Mouse (Mus musculus) midbrain, postnatal 0 days (tissue): ENCODE data around the gene Tinagl1. TPM values are rescaled to one million over a fixed set of nuclear protein-coding genes. Genes with fewer than 3 reads are reported as not detected.

ENCODE experiments used
- ATAC-seq: fragments of 200-750 bp; cut with Nextera tagmentation; 2 replicates; pipeline ENCODE4 v1.8.0; 2017; ENCODE audit warnings: moderate number of reproducible peaks, mild to moderate bottlenecking, moderate TSS enrichment, moderate library complexity; ENCODE audit not compliant: low FRiP score
- DNase-seq: peaks from one replicate; pipeline ENCODE4 v3.0.0-alpha.2; 2015; ENCODE audit warnings: low spot score
- H3K27ac ChIP-seq: fragments of 300-500 bp; sonication (generic); 2 replicates; pipeline ENCODE4 v1.5.1; 2014; ENCODE audit warnings: low read depth, mild to moderate bottlenecking, low read length, mixed read lengths
- H3K27me3 ChIP-seq: fragments of 300-500 bp; sonication (generic); 2 replicates; pipeline ENCODE4 v1.6.1; 2014; ENCODE audit warnings: low read length, control low read depth, mixed read lengths; ENCODE audit not compliant: insufficient read depth
- H3K36me3 ChIP-seq: fragments of 300-500 bp; sonication (generic); 2 replicates; pipeline ENCODE4 v1.6.1; 2014; ENCODE audit warnings: low read length, control low read depth, mixed read lengths; ENCODE audit not compliant: insufficient read depth
- H3K4me1 ChIP-seq: fragments of 300-500 bp; sonication (generic); 2 replicates; pipeline ENCODE4 v1.6.1; 2014; ENCODE audit warnings: mild to moderate bottlenecking, control low read depth, antibody characterized with exemption, low read length, mixed read lengths; ENCODE audit not compliant: insufficient read depth
- H3K4me2 ChIP-seq: fragments of 300-500 bp; sonication (generic); 2 replicates; pipeline ENCODE4 v1.6.1; 2014; ENCODE audit warnings: low read depth, mild to moderate bottlenecking, low read length, mixed read lengths; ENCODE audit not compliant: poor library complexity, severe bottlenecking
- H3K4me3 ChIP-seq: fragments of 300-500 bp; sonication (generic); 2 replicates; pipeline ENCODE4 v1.5.1; 2014; ENCODE audit warnings: low read depth, mild to moderate bottlenecking, low read length, moderate library complexity
- H3K9ac ChIP-seq: fragments of 300-500 bp; sonication (generic); replicated peaks from 2 replicates; pipeline ENCODE4 v1.6.1; 2014; ENCODE audit warnings: mild to moderate bottlenecking, low read length, moderate library complexity, mixed read lengths; ENCODE audit not compliant: poor library complexity, severe bottlenecking
- H3K9me3 ChIP-seq: fragments of 300-500 bp; sonication (generic); 2 replicates; pipeline ENCODE4 v1.6.1; 2016; ENCODE audit warnings: low read length, control low read depth
- CTCF ChIP-seq: IDR thresholded peaks from 2 replicates; pipeline ENCODE4 v1.5.1; 2016; ENCODE audit warnings: antibody characterized with exemption, mild to moderate bottlenecking
- WGBS: fragments of 180-500 bp; shearing (Covaris S2); extraction: QIAGEN DNeasy Blood & Tissue Kit; methylation state at CpG from one replicate; pipeline ENCODE4 v1.1.7; 2014; 5-methylcytosine and 5-hydroxymethylcytosine counted together
- polyA plus RNA-seq: library from polyadenylated mRNA; unstranded; fragments of >200 nt; fragmentation: Nextera tagmentation; extraction: Ambion mirVana; gene quantifications from 2 replicates; pipeline ENCODE4 v1.2.1, GENCODE M21; 2015
- total RNA-seq: library from RNA; depleted of rRNA; stranded (reverse); fragments of >200 nt; gene quantifications from 2 replicates; pipeline ENCODE4 v1.2.3, GENCODE M21; 2014

The Tinagl1 gene
- total and polyA plus RNA-seq, 2 experiments from 2014 or later: 2.9 to 7.5 TPM

DNA sequence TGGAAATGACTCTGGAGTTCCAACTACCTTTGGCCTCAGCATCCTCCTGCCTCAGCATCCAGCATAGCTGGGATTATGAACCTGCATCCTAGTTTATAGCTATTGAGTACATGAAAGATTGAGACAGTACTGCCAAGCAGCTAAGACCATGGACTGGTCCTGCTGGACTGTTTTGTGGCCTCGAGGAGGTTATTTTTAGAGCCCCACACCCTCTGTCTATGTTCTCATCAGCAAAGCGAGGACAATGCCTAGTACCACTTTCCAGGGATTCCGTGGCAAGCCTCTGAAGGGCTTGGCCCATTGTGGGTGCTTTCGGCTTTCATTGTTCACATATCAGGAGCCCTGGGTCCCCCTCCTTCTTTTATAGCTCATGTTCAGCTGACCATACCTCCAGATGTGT lies 4.6 kb downstream of the Tinagl1 start:
- WGBS: 84% methylated on average over 4 of the region's 4 CpGs
- Histone ChIP-seq H3K9ac (no peak overlapping the region), H3K4me2 (no peak overlapping the region), H3K36me3 (no peaks in the 10 kb centered on the region), H3K4me3 (no peak overlapping the region), H3K4me1 (no peaks in the 10 kb centered on the region; the same call in 1 of the 2 replicates), H3K27me3 (peaks cover 20% of the 10 kb centered on the region), H3K27ac (no peak overlapping the region), H3K9me3 (no peaks in the 10 kb centered on the region)
- ATAC-seq (no peak), DNase-seq (no peak)
- no peak for TF ChIP-seq CTCF

DNA sequence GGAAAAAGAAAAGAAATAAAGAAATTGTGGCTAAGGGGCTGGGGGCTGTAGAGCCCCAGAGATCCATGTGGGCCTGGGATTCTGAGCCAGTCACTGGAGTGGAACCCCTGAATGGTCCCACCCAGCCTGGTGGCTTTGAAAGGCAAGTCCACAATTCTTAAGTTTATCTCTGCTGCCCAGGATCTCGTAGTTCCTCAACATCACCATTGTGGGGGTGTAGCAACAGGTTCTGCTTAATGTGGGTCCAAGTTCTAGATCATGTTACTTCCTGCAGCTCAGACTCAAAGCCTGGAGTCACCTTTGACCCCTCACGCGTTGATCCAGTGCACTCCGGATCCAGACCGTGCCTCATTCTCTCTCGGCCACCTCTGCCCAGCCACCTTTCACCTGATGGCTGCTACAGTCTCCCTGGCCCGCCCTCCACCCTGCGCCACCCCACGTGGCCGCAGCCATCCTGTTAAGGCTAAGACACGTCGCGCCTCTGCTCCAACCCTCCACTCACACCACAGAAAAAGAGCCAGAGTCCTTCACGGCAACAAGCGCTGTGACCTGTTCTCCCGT lies 5.4 kb downstream of the Tinagl1 start:
- Histone ChIP-seq H3K4me3 (no peak overlapping the region), H3K4me2 (no peak overlapping the region), H3K36me3 (no peaks in the 10 kb centered on the region), H3K4me1 (no peaks in the 10 kb centered on the region; the same call in 1 of the 2 replicates), H3K27ac (no peak overlapping the region), H3K9me3 (no peaks in the 10 kb centered on the region), H3K27me3 (peaks cover 11% of the 10 kb centered on the region), H3K9ac (no peak overlapping the region)
- TF ChIP-seq CTCF: no peak
- DNase-seq (no peak), ATAC-seq (no peak)
- WGBS: 84% methylated on average over 16 of the region's 16 CpGs

GRCm38 (mm10) chr4:130168280-130169183 lies 6.4 kb downstream of the Tinagl1 start:
- TF ChIP-seq CTCF: no peak
- Histone ChIP-seq H3K4me1 (no peaks in the 10 kb centered on the region; the same call in 1 of the 2 replicates), H3K4me3 (no peak overlapping the region), H3K27ac (no peak overlapping the region), H3K36me3 (no peaks in the 10 kb centered on the region), H3K4me2 (no peak overlapping the region), H3K9me3 (no peaks in the 10 kb centered on the region), H3K27me3 (peaks cover 3% of the 10 kb centered on the region), H3K9ac (0 out of 2 replicates have a peak overlapping the region, but pooled peaks have one; percentile 3)
- ATAC-seq (no peak), DNase-seq (peak; percentile 47)
- WGBS: 31% methylated on average over 16 of the region's 16 CpGs

- Histone ChIP-seq H3K4me1 (no peaks in the 10 kb centered on the region; the same call in 1 of the 2 replicates), H3K9ac (no peak overlapping the region), H3K27me3 (peaks cover 4% of the 10 kb centered on the region; the same call in 1 of the 2 replicates), H3K27ac (no peak overlapping the region), H3K36me3 (no peaks in the 10 kb centered on the region), H3K4me3 (no peak overlapping the region), H3K9me3 (no peaks in the 10 kb centered on the region), H3K4me2 (0 out of 2 replicates have a peak overlapping the region, but pooled peaks have one; percentile 1)
- DNase-seq (no peak), ATAC-seq (no peak)
- 48% methylated on average over 9 of the region's 9 CpGs for WGBS
- TF ChIP-seq CTCF: no peak
These were observed 7.1 kb downstream of the Tinagl1 start for GRCm38 (mm10) chr4:130167814-130168213.

- no peaks in the 10 kb centered on the region; the same call in 1 of the 2 replicates for H3K4me1 ChIP-seq
- H3K27ac ChIP-seq: no peak overlapping the region
- H3K4me3 ChIP-seq: no peak overlapping the region
- 0 out of 2 replicates have a peak overlapping the region, but pooled peaks have one; percentile 1 for H3K4me2 ChIP-seq
- H3K9ac ChIP-seq: no peak overlapping the region
- WGBS: 59% methylated on average over 22 of the region's 22 CpGs
- no peaks in the 10 kb centered on the region for H3K36me3 ChIP-seq
- peaks cover 4% of the 10 kb centered on the region; the same call in 1 of the 2 replicates for H3K27me3 ChIP-seq
- no peaks in the 10 kb centered on the region for H3K9me3 ChIP-seq
- ATAC-seq (no peak), DNase-seq (no peak)
- no peak for TF ChIP-seq CTCF
These were observed 7.6 kb downstream of the Tinagl1 start for GRCm38 (mm10) chr4:130167321-130167720.

- TF ChIP-seq CTCF: no peak
- H3K4me2 ChIP-seq: no peak overlapping the region
These were observed 8.3 kb downstream of the Tinagl1 start for GRCm38 (mm10) chr4:130166592-130166991.

More at GRCm38 (mm10) chr4:130166592-130166991, 8.3 kb downstream of the Tinagl1 start:
- Histone ChIP-seq H3K36me3 (no peaks in the 10 kb centered on the region), H3K9me3 (no peaks in the 10 kb centered on the region), H3K27ac (no peak overlapping the region), H3K27me3 (peaks cover 4% of the 10 kb centered on the region; the same call in 1 of the 2 replicates), H3K4me1 (no peaks in the 10 kb centered on the region; the same call in 1 of the 2 replicates), H3K9ac (no peak overlapping the region), H3K4me3 (no peak overlapping the region)
- 81% methylated on average over 8 of the region's 8 CpGs for WGBS
- ATAC-seq (no peak), DNase-seq (no peak)
